8 mouse cellular contexts compared by ENCODE assay signal in the genomic region with DNA sequence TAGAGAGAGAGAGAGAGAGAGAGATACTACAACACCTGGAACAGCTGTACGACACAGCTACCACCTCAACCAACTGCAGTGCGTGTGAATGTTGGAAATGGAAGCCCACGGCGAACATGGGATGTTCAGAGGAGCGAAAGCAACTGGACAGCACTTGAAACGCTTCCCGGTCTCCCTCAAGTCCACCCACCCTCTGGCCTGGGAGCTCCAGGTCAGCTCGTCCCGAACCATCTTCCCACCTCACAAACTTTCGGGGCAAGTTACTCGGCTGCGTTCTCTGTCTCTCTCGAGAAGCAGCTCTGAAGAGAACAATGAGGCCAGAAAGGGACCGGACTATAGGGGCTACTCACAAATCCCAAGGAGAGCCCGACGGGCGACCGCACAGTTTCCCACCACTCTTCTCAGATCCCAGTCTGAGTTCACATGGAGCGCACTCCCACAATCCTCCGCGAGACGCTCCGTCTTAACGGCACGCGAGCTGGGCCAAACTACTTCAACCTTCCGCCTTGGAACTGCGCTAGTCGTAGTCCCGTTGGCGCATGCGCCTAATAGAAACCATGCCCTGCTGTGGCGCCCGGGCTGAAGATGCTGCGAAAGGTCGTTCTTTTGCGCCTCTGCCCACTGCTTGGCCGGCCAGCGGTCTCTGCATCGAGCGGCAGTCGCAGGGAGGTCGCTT. TPM values are rescaled to one million over a fixed set of nuclear protein-coding genes. Genes with fewer than 3 reads are reported as not detected.
DNase-seq lines count a peak whose midpoint lies in the region; ATAC-seq and TF ChIP-seq lines count a peak whose summit lies in the region.

A gene (minus strand): TSS at position 438 of the 676 bp plus-strand sequence.
A gene (plus strand): TSS at position 523 of the 676 bp plus-strand sequence.

- no peaks in the 10 kb centered on the region for H3K27me3 ChIP-seq in heart, embryonic 12.5 days (replicated peaks)
- no peaks in the 10 kb centered on the region for H3K27me3 ChIP-seq in kidney, postnatal 0 days (ENCODE audit: insufficient read depth, low read length)
- no peaks in the 10 kb centered on the region for H3K27me3 ChIP-seq in liver, embryonic 11.5 days (replicated peaks; ENCODE audit: control insufficient read depth, insufficient read depth, low read length)
- no peaks in the 10 kb centered on the region for H3K27me3 ChIP-seq in stomach, embryonic 14.5 days (ENCODE audit: control insufficient read depth, insufficient read depth, low read length)

- peak; percentile 93 for DNase-seq in CD4-positive helper T cell, adult 2 months (ENCODE audit: low read depth, low spot score)
- peak; percentile 92 for DNase-seq in brain, embryonic 18.5 days (ENCODE audit: low read depth, low spot score)
- DNase-seq in kidney, postnatal 0 days (ENCODE audit: low spot score), result peak; percentile 98
- DNase-seq in liver, embryonic 11.5 days (ENCODE audit: low spot score), result peak; percentile 85
- peak; percentile 95 for DNase-seq in naive thymus-derived CD4-positive, alpha-beta T cell, adult 2 months (ENCODE audit: low read depth)

- TF ChIP-seq CTCF in kidney, postnatal 0 days (IDR thresholded peaks at IDR 0.05; ENCODE audit: low read depth), result no peak

- H3K4me1 ChIP-seq in heart, embryonic 12.5 days (replicated peaks), result peaks cover 15% of the 10 kb centered on the region
- H3K4me1 ChIP-seq in kidney, postnatal 0 days (replicated peaks; ENCODE audit: insufficient read depth, low read length), result peaks cover 12% of the 10 kb centered on the region
- peaks cover 10% of the 10 kb centered on the region for H3K4me1 ChIP-seq in liver, embryonic 11.5 days (replicated peaks; ENCODE audit: control insufficient read depth, insufficient read depth, low read length)
- peaks cover 9% of the 10 kb centered on the region for H3K4me1 ChIP-seq in stomach, embryonic 14.5 days (ENCODE audit: control insufficient read depth, insufficient read depth, low read length)

- H3K4me3 ChIP-seq in heart, embryonic 12.5 days, result peak within 1 kb of the TSS; percentile 82
- H3K4me3 ChIP-seq in kidney, postnatal 0 days (replicated peaks; ENCODE audit: low read depth, low read length), result peak within 1 kb of the TSS; percentile 55
- H3K4me3 ChIP-seq in liver, embryonic 11.5 days (ENCODE audit: low read depth, low read length), result peak within 1 kb of the TSS; percentile 96
- peak within 1 kb of the TSS; percentile 79 for H3K4me3 ChIP-seq in stomach, embryonic 14.5 days (ENCODE audit: low read depth, low read length)

- H3K36me3 ChIP-seq in heart, embryonic 12.5 days, result peaks cover 23% of the 10 kb centered on the region
- H3K36me3 ChIP-seq in kidney, postnatal 0 days (ENCODE audit: insufficient read depth, low read length), result peaks cover 2% of the 10 kb centered on the region; the same call in 1 of the 2 replicates
- peaks cover 4% of the 10 kb centered on the region for H3K36me3 ChIP-seq in liver, embryonic 11.5 days (ENCODE audit: control insufficient read depth, insufficient read depth, low read length)
- H3K36me3 ChIP-seq in stomach, embryonic 14.5 days (ENCODE audit: control insufficient read depth, insufficient read depth, low read length), result peaks cover 14% of the 10 kb centered on the region; the same call in 1 of the 2 replicates

- H3K27ac ChIP-seq in heart, embryonic 12.5 days (ENCODE audit: poor library complexity, severe bottlenecking), result peak within 1 kb of the TSS; percentile 86
- peak within 1 kb of the TSS; percentile 81 for H3K27ac ChIP-seq in kidney, postnatal 0 days
- peak within 1 kb of the TSS; percentile 82 for H3K27ac ChIP-seq in liver, embryonic 11.5 days (ENCODE audit: low read depth, low read length)
- peak within 1 kb of the TSS; percentile 78 for H3K27ac ChIP-seq in stomach, embryonic 14.5 days (ENCODE audit: low read length)

- peak; percentile 97 for ATAC-seq in erythroid progenitor cell, adult 5-6 weeks (replicated peaks; ENCODE audit: low FRiP score, poor library complexity, severe bottlenecking)
- peak; percentile 98 for ATAC-seq in heart, embryonic 12.5 days (ENCODE audit: insufficient number of reproducible peaks, low FRiP score)
- peak; percentile 99 for ATAC-seq in kidney, postnatal 0 days (replicated peaks; ENCODE audit: low FRiP score, low read depth)
- peak; percentile 96 for ATAC-seq in liver, embryonic 11.5 days (replicated peaks; ENCODE audit: low FRiP score)
- ATAC-seq in stomach, embryonic 14.5 days (ENCODE audit: insufficient number of reproducible peaks, insufficient read depth, low FRiP score, low read depth), result peak; percentile 97

- peak within 1 kb of the TSS; percentile 86 for H3K9ac ChIP-seq in heart, embryonic 12.5 days
- H3K9ac ChIP-seq in kidney, postnatal 0 days (ENCODE audit: low read depth, low read length), result peak within 1 kb of the TSS; percentile 69
- H3K9ac ChIP-seq in liver, embryonic 11.5 days (ENCODE audit: low read depth, low read length), result peak within 1 kb of the TSS; percentile 92
- peak within 1 kb of the TSS; percentile 84 for H3K9ac ChIP-seq in stomach, embryonic 14.5 days (replicated peaks; ENCODE audit: low read depth, low read length)

- peak within 1 kb of the TSS; percentile 84 for H3K4me2 ChIP-seq in heart, embryonic 12.5 days
- H3K4me2 ChIP-seq in kidney, postnatal 0 days (ENCODE audit: low read length), result peak within 1 kb of the TSS; percentile 85
- peak within 1 kb of the TSS; percentile 81 for H3K4me2 ChIP-seq in liver, embryonic 11.5 days
- H3K4me2 ChIP-seq in stomach, embryonic 14.5 days (replicated peaks; ENCODE audit: low read depth, low read length), result peak within 1 kb of the TSS; percentile 60

- whole genome bisulfite sequencing in heart, embryonic 12.5 days, result under 1% methylated on average over 43 of the region's 43 CpGs
- under 1% methylated on average over 43 of the region's 43 CpGs for WGBS in kidney, postnatal 0 days
- under 1% methylated on average over 43 of the region's 43 CpGs for WGBS in liver, embryonic 11.5 days
- WGBS in stomach, embryonic 14.5 days, result under 1% methylated on average over 43 of the region's 43 CpGs

- H3K9me3 ChIP-seq in heart, embryonic 12.5 days (replicated peaks), result no peaks in the 10 kb centered on the region
- H3K9me3 ChIP-seq in kidney, postnatal 0 days (replicated peaks; ENCODE audit: low read length), result no peaks in the 10 kb centered on the region
- H3K9me3 ChIP-seq in liver, embryonic 11.5 days (ENCODE audit: control insufficient read depth, low read length), result no peaks in the 10 kb centered on the region
- no peaks in the 10 kb centered on the region for H3K9me3 ChIP-seq in stomach, embryonic 14.5 days (ENCODE audit: control insufficient read depth, low read depth, low read length)

RNA-seq across cellular contexts. Expression of the first gene that starts in this region (rescaled TPM):
- total RNA-seq in erythroid progenitor cell, adult 5-6 weeks (2015; ENCODE audit: low replicate concordance), result 2.9 and 14.3 TPM in 2 replicates
- 16.6 and 28.8 TPM in 2 replicates for total RNA-seq in erythroid progenitor cell, adult 5-6 weeks (2017; ENCODE audit: low replicate concordance)
- 20.1 and 20.4 TPM in 2 replicates for polyA plus RNA-seq in heart, embryonic 12.5 days (2016; fragmentation: Nextera tagmentation; extraction: Ambion mirVana)
- polyA plus RNA-seq in kidney, postnatal 0 days (2015; fragmentation: Nextera tagmentation; extraction: Ambion mirVana), result 18.8 and 19.8 TPM in 2 replicates
- 31.0 and 32.8 TPM in 2 replicates for polyA plus RNA-seq in liver, embryonic 11.5 days (2014; fragmentation: Nextera tagmentation; extraction: Ambion mirVana)
- 27.3 and 31.4 TPM in 2 replicates for polyA plus RNA-seq in stomach, embryonic 14.5 days (2014; fragmentation: Nextera tagmentation; extraction: Ambion mirVana)

RNA-seq across cellular contexts. Expression of the second gene that starts in this region (rescaled TPM):
- total RNA-seq in erythroid progenitor cell, adult 5-6 weeks (2015; ENCODE audit: low replicate concordance), result 5.4 TPM in 1 of 2 replicates, not detected in the other
- total RNA-seq in erythroid progenitor cell, adult 5-6 weeks (2017; ENCODE audit: low replicate concordance), result 3.5 and 4.2 TPM in 2 replicates
- polyA plus RNA-seq in heart, embryonic 12.5 days (2016; fragmentation: Nextera tagmentation; extraction: Ambion mirVana), result 34.0 and 34.3 TPM in 2 replicates
- 26.3 and 28.4 TPM in 2 replicates for polyA plus RNA-seq in kidney, postnatal 0 days (2015; fragmentation: Nextera tagmentation; extraction: Ambion mirVana)
- polyA plus RNA-seq in liver, embryonic 11.5 days (2014; fragmentation: Nextera tagmentation; extraction: Ambion mirVana), result 18.7 and 19.4 TPM in 2 replicates
- 23.1 and 25.3 TPM in 2 replicates for polyA plus RNA-seq in stomach, embryonic 14.5 days (2014; fragmentation: Nextera tagmentation; extraction: Ambion mirVana)

Comparison
In these comparisons a context has a peak if more than half of its experiments do, and no peak if none do; other contexts are left out.
1. Peak in every context shown above with its lines: DNase-seq, ATAC-seq, H3K4me3 ChIP-seq and H3K27ac ChIP-seq.